In genomic region chr14:55193876-55194635, GRCm38 (mm10) we compare ENCODE assay signal across 8 mouse cellular contexts. TPM values are rescaled to one million over a fixed set of nuclear protein-coding genes. Genes with fewer than 3 reads are reported as not detected.
DNase-seq lines count a peak whose midpoint lies in the region; ATAC-seq and TF ChIP-seq lines count a peak whose summit lies in the region.

No protein-coding gene starts in this region.

- no peak for DNase-seq in layer of hippocampus, adult 2 months (ENCODE audit: low spot score in 2 of 2)
- DNase-seq in layer of hippocampus, postnatal 14 days (ENCODE audit: low spot score in 2 of 2) = no peak
- DNase-seq in limb, embryonic 10.5 days (ENCODE audit: low spot score) = peak; percentile 43
- peak; percentile 10 for DNase-seq in skeletal muscle tissue, adult 2 months (ENCODE audit: low read depth, low spot score)
- no peak for DNase-seq in forebrain, postnatal 0 days
- no peak for DNase-seq in cerebellum, postnatal 14 days
- no peak for DNase-seq in midbrain, embryonic 10.5 days (ENCODE audit: low spot score)

- no peak overlapping the region for H3K9ac ChIP-seq in forebrain, postnatal 0 days

- peaks cover 10% of the 10 kb centered on the region for H3K27me3 ChIP-seq in limb, embryonic 10.5 days (ENCODE audit: low read depth, poor library complexity, severe bottlenecking)
- H3K27me3 ChIP-seq in forebrain, postnatal 0 days (ENCODE audit: insufficient read depth, low read length) = no peaks in the 10 kb centered on the region
- no peaks in the 10 kb centered on the region for H3K27me3 ChIP-seq in midbrain, embryonic 10.5 days (ENCODE audit: low read depth, poor library complexity, severe bottlenecking)

- no peaks in the 10 kb centered on the region for H3K36me3 ChIP-seq in limb, embryonic 10.5 days
- no peaks in the 10 kb centered on the region for H3K36me3 ChIP-seq in forebrain, postnatal 0 days (ENCODE audit: insufficient read depth)
- H3K36me3 ChIP-seq in midbrain, embryonic 10.5 days = no peaks in the 10 kb centered on the region

- no peak overlapping the region for H3K4me2 ChIP-seq in forebrain, postnatal 0 days (ENCODE audit: low read depth)

- no peak for TF ChIP-seq CTCF in layer of hippocampus, adult 2 months (conservative IDR thresholded peaks at IDR 0.05)
- no peak for TF ChIP-seq CTCF in forebrain, postnatal 0 days (IDR thresholded peaks at IDR 0.05; ENCODE audit: low read depth)

- no peak for ATAC-seq in forebrain, postnatal 0 days

- no peaks in the 10 kb centered on the region for H3K4me1 ChIP-seq in brown adipose tissue, adult 24 weeks (ENCODE audit: control insufficient read depth, insufficient read depth, insufficient read length, low read length)
- peaks cover 21% of the 10 kb centered on the region for H3K4me1 ChIP-seq in limb, embryonic 10.5 days
- peaks cover 11% of the 10 kb centered on the region for H3K4me1 ChIP-seq in forebrain, postnatal 0 days (ENCODE audit: insufficient read depth)
- peaks cover 23% of the 10 kb centered on the region for H3K4me1 ChIP-seq in midbrain, embryonic 10.5 days

- no peaks in the 10 kb centered on the region for H3K9me3 ChIP-seq in limb, embryonic 10.5 days (replicated peaks)
- no peaks in the 10 kb centered on the region for H3K9me3 ChIP-seq in forebrain, postnatal 0 days (ENCODE audit: low read length)
- no peaks in the 10 kb centered on the region for H3K9me3 ChIP-seq in midbrain, embryonic 10.5 days (replicated peaks)

- 58% methylated on average over 14 of the region's 14 CpGs for WGBS in limb, embryonic 10.5 days
- 75% methylated on average over 14 of the region's 14 CpGs for WGBS in forebrain, postnatal 0 days
- WGBS in midbrain, embryonic 10.5 days = 83% methylated on average over 14 of the region's 14 CpGs

- peak overlapping the region; percentile 75 for H3K27ac ChIP-seq in layer of hippocampus, adult 2 months
- no peak overlapping the region; the same call in 1 of the 2 replicates for H3K27ac ChIP-seq in brown adipose tissue, adult 24 weeks (replicated peaks; ENCODE audit: low read depth, low read length)
- no peak overlapping the region for H3K27ac ChIP-seq in limb, embryonic 10.5 days
- no peak overlapping the region for H3K27ac ChIP-seq in forebrain, postnatal 0 days (ENCODE audit: low read depth, low read length)
- no peak overlapping the region for H3K27ac ChIP-seq in midbrain, embryonic 10.5 days (replicated peaks)

- peak overlapping the region; percentile 30; the same call in 1 of the 2 replicates for H3K4me3 ChIP-seq in layer of hippocampus, adult 2 months
- peak overlapping the region; percentile 52 for H3K4me3 ChIP-seq in brown adipose tissue, adult 24 weeks (ENCODE audit: insufficient read depth, low read depth, low read length)
- no peak overlapping the region for H3K4me3 ChIP-seq in limb, embryonic 10.5 days
- no peak overlapping the region for H3K4me3 ChIP-seq in forebrain, postnatal 0 days (ENCODE audit: low read depth, low read length)
- no peak overlapping the region for H3K4me3 ChIP-seq in midbrain, embryonic 10.5 days

RNA-seq across cellular contexts. Expression of gene Dhrs2, which starts 27.8 kb away (rescaled TPM):
- total RNA-seq in layer of hippocampus, adult 2 months (2021) = not detected
- total RNA-seq in layer of hippocampus, postnatal 14 days (2021) = not detected
- not detected in 2 replicates for polyA plus RNA-seq in brown adipose tissue, adult 24 weeks (2012; ENCODE audit: insufficient read depth, insufficient read length, missing spikeins)
- not detected in 2 replicates for polyA plus RNA-seq in limb, embryonic 10.5 days (2016; fragmentation: Nextera tagmentation; extraction: Ambion mirVana)
- 0.31 and 0.67 TPM in 2 replicates for total RNA-seq in forebrain, postnatal 0 days (2014; rRNA removed)
- polyA plus RNA-seq in forebrain, postnatal 0 days (2015; fragmentation: Nextera tagmentation; extraction: Ambion mirVana) = 0.30 and 0.57 TPM in 2 replicates
- polyA plus RNA-seq in midbrain, embryonic 10.5 days (2016; fragmentation: Nextera tagmentation; extraction: Ambion mirVana) = 0.16 TPM in 1 of 2 replicates, not detected in the other

Comparison
In these comparisons a context has a peak if more than half of its experiments do, and no peak if none do; other contexts are left out.
1. DNase-seq: peak in limb, embryonic 10.5 days (single experiment) and skeletal muscle tissue, adult 2 months (single experiment); none in layer of hippocampus, adult 2 months (0 of 2), layer of hippocampus, postnatal 14 days (0 of 2), forebrain, postnatal 0 days (single experiment), cerebellum, postnatal 14 days (0 of 2) and midbrain, embryonic 10.5 days (single experiment).
2. H3K4me3 ChIP-seq: peak in layer of hippocampus, adult 2 months (single experiment) and brown adipose tissue, adult 24 weeks (single experiment); none in limb, embryonic 10.5 days (single experiment), forebrain, postnatal 0 days (single experiment) and midbrain, embryonic 10.5 days (single experiment).